Mouse (Mus musculus) adrenal gland, adult 8-10 months (tissue): ENCODE results near the gene Bcl6b. TPM values are rescaled to one million over a fixed set of nuclear protein-coding genes. Genes with fewer than 3 reads are reported as not detected.

Experiments
- microRNA-seq, 2 experiments: library from miRNA; unstranded; fragments of <30 nt; microRNA quantifications; one replicate each; pipeline ENCODE4 v1.2.0; 2022
- total RNA-seq, 4 experiments: library from RNA; stranded (reverse); gene quantifications; 2 replicates each; pipeline ENCODE4 v1.2.4; 2022

The Bcl6b gene
- total RNA-seq, 4 experiments from 2014 or later, result 6.4 to 25.1 (median 10.5) TPM

Small RNA genes within 50 kb of the gene (microRNA-seq; reads per million reads assigned to microRNA genes)
- gene Mir195a (559 to 849 reads per million in 2 experiments), gene Mir497 (0 reads per million in 2 experiments), gene Mir497b (0 reads per million in 2 experiments)

Other genes starting within 250 kb of the Bcl6b start
- 100 to 1,000 TPM; 109 to 125 (median 120) TPM for gene Ctdnep1, start 248.6 kb downstream of the Bcl6b start, total RNA-seq
- gene Elp5, start 247.3 kb downstream of the Bcl6b start, total RNA-seq, result 10 to 100 TPM; 56.9 to 87.4 (median 73.6) TPM
- gene Gabarap, start 238.7 kb downstream of the Bcl6b start, total RNA-seq, result 100 to 1,000 TPM; 369 to 430 (median 397) TPM
- 10 to 100 TPM; 55.7 to 61.0 (median 58.4) TPM for gene Phf23, start 234.0 kb downstream of the Bcl6b start, total RNA-seq
- 10 to 100 TPM; 13.4 to 27.1 (median 20.5) TPM for gene Dvl2, start 229.2 kb downstream of the Bcl6b start, total RNA-seq
- gene Acadvl, start 214.4 kb downstream of the Bcl6b start, total RNA-seq, result 100 to 1,000 TPM; 323 to 415 (median 392) TPM
- gene Dlg4, start 212.9 kb downstream of the Bcl6b start, total RNA-seq, result 10 to 100 TPM; 25.7 to 65.4 (median 45.9) TPM
- under 1 TPM in 3 of 4 experiments, not detected in 1; 0.31 to 0.75 (median 0.38) TPM for gene Asgr1, start 175.7 kb downstream of the Bcl6b start, total RNA-seq
- gene Asgr2, start 137.2 kb downstream of the Bcl6b start, total RNA-seq, result 1 to 10 TPM in 2 of 4 experiments, under 1 TPM in 2; 0.62 to 2.9 (median 1.1) TPM
- 1 to 10 TPM; 3.1 to 6.9 (median 4.2) TPM for gene Mgl2, start 99.5 kb downstream of the Bcl6b start, total RNA-seq
- gene Clec10a, start 73.6 kb downstream of the Bcl6b start, total RNA-seq, result 1 to 10 TPM; 3.3 to 7.3 (median 5.4) TPM
- gene Slc16a11, start 17.0 kb downstream of the Bcl6b start, total RNA-seq, result 1 to 10 TPM in 2 of 4 experiments, under 1 TPM in 2; 0.23 to 2.0 (median 0.86) TPM
- 1 to 10 TPM; 4.4 to 9.4 (median 6.6) TPM for gene Slc16a13, start 8.7 kb downstream of the Bcl6b start, total RNA-seq
- gene 0610010K14Rik, start 8.1 kb upstream of the Bcl6b start, total RNA-seq, result 10 to 100 TPM; 38.2 to 52.6 (median 44.5) TPM
- 1 to 10 TPM; 3.9 to 6.7 (median 5.3) TPM for gene Gm21988, start 10.0 kb upstream of the Bcl6b start, total RNA-seq
- 100 to 1,000 TPM; 152 to 326 (median 207) TPM for gene Rnasek, start 10.0 kb upstream of the Bcl6b start, total RNA-seq
- gene Alox12, start 25.6 kb upstream of the Bcl6b start, total RNA-seq, result 1 to 10 TPM; 1.0 to 2.1 (median 1.7) TPM
- gene Alox12e, start 92.8 kb upstream of the Bcl6b start, total RNA-seq, result not detected
- gene Alox15, start 122.2 kb upstream of the Bcl6b start, total RNA-seq, result 1 to 10 TPM in 3 of 4 experiments, under 1 TPM in 1; 0.91 to 4.7 (median 3.3) TPM
- 10 to 100 TPM; 24.2 to 29.9 (median 28.2) TPM for gene Pelp1, start 180.2 kb upstream of the Bcl6b start, total RNA-seq
- gene Arrb2, start 202.8 kb upstream of the Bcl6b start, total RNA-seq, result 10 to 100 TPM; 22.0 to 51.3 (median 33.9) TPM
- gene Med11, start 222.1 kb upstream of the Bcl6b start, total RNA-seq, result 10 to 100 TPM; 23.4 to 24.4 (median 24.2) TPM
- gene Zmynd15, start 229.6 kb upstream of the Bcl6b start, total RNA-seq, result 1 to 10 TPM; 1.7 to 4.3 (median 3.0) TPM
- 10 to 100 TPM in 3 of 4 experiments, 1 to 10 TPM in 1; 9.4 to 18.2 (median 16.1) TPM for gene Cxcl16, start 230.2 kb upstream of the Bcl6b start, total RNA-seq